Mouse (Mus musculus) neural tube, embryonic 11.5 days (tissue): Measurements from ENCODE around the gene Trappc10. TPM values are rescaled to one million over a fixed set of nuclear protein-coding genes. Genes with fewer than 3 reads are reported as not detected.

Experiments used
- ATAC-seq: fragments of 200-750 bp; cut with Nextera tagmentation; 2 replicates; pipeline ENCODE4 v1.8.0; 2017; ENCODE audit warnings: moderate number of reproducible peaks, mild to moderate bottlenecking, moderate TSS enrichment, moderate library complexity; ENCODE audit not compliant: insufficient read depth, low FRiP score, low TSS enrichment
- DNase-seq: peaks from one replicate; pipeline ENCODE4 v3.0.0-alpha.2; 2015; ENCODE audit warnings: low spot score
- H3K27ac ChIP-seq: fragments of 300-500 bp; sonication (generic); 2 replicates; pipeline ENCODE4 v1.5.1; 2014; ENCODE audit warnings: low read depth, mild to moderate bottlenecking, low read length
- H3K27me3 ChIP-seq: fragments of 300-500 bp; sonication (generic); 2 replicates; pipeline ENCODE4 v1.6.1; 2014; ENCODE audit warnings: mild to moderate bottlenecking, low read length, mixed read lengths; ENCODE audit not compliant: control insufficient read depth, insufficient read depth
- H3K36me3 ChIP-seq: fragments of 300-500 bp; sonication (generic); 2 replicates; pipeline ENCODE4 v1.6.1; 2014; ENCODE audit warnings: mild to moderate bottlenecking, low read length, moderate library complexity, mixed read lengths; ENCODE audit not compliant: control insufficient read depth, insufficient read depth
- H3K4me1 ChIP-seq: fragments of 300-500 bp; sonication (generic); 2 replicates; pipeline ENCODE4 v1.6.1; 2014; ENCODE audit warnings: low read length, mixed read lengths; ENCODE audit not compliant: control insufficient read depth, insufficient read depth
- H3K4me2 ChIP-seq: fragments of 300-500 bp; sonication (generic); 2 replicates; pipeline ENCODE4 v1.6.1; 2014; ENCODE audit warnings: low read depth, mild to moderate bottlenecking, moderate library complexity
- H3K4me3 ChIP-seq: fragments of 300-500 bp; sonication (generic); 2 replicates; pipeline ENCODE4 v1.5.1; 2014; ENCODE audit warnings: low read depth, low read length
- H3K9ac ChIP-seq: fragments of 300-500 bp; sonication (generic); 2 replicates; pipeline ENCODE4 v1.6.1; 2014; ENCODE audit warnings: mild to moderate bottlenecking, low read length
- H3K9me3 ChIP-seq: fragments of 300-500 bp; sonication (generic); 2 replicates; pipeline ENCODE4 v1.6.1; 2016; ENCODE audit warnings: low read length; ENCODE audit not compliant: control insufficient read depth
- WGBS: fragments of 180-500 bp; shearing (Covaris S2); extraction: QIAGEN DNeasy Blood & Tissue Kit; methylation state at CpG from one replicate; pipeline ENCODE4 v1.1.7; 2014; 5-methylcytosine and 5-hydroxymethylcytosine counted together
- polyA plus RNA-seq: library from polyadenylated mRNA; unstranded; fragments of >200 nt; fragmentation: Nextera tagmentation; extraction: Ambion mirVana; gene quantifications from 2 replicates; pipeline ENCODE4 v1.2.1, GENCODE M21; 2014

Trappc10 gene
- polyA plus RNA-seq, 1 experiment from 2014 or later = 16.1 TPM

- no peaks in the 10 kb centered on the region for H3K9me3 ChIP-seq
- H3K4me2 ChIP-seq = no peak overlapping the region
- H3K4me3 ChIP-seq = no peak overlapping the region
- H3K27ac ChIP-seq = no peak overlapping the region
- no peak overlapping the region for H3K9ac ChIP-seq
- DNase-seq (no peak), ATAC-seq (no peak)
- H3K36me3 ChIP-seq = peaks cover 3% of the 10 kb centered on the region
- no peaks in the 10 kb centered on the region for H3K4me1 ChIP-seq
- H3K27me3 ChIP-seq = no peaks in the 10 kb centered on the region
- WGBS = 93% methylated on average over 6 of the region's 6 CpGs
Measured at GRCm38 (mm10) chr10:78285409-78285808, 41.0 kb upstream of the Trappc10 start.

GRCm38 (mm10) chr10:78284812-78285211 is 40.4 kb upstream of the Trappc10 start:
- Histone ChIP-seq H3K36me3 (peaks cover 3% of the 10 kb centered on the region), H3K9ac (no peak overlapping the region), H3K27me3 (no peaks in the 10 kb centered on the region), H3K4me3 (no peak overlapping the region), H3K9me3 (no peaks in the 10 kb centered on the region), H3K4me1 (no peaks in the 10 kb centered on the region), H3K4me2 (no peak overlapping the region), H3K27ac (no peak overlapping the region)
- ATAC-seq (no peak), DNase-seq (no peak)
- WGBS = 93% methylated on average over 12 of the region's 12 CpGs

- Histone ChIP-seq H3K4me3 (no peak overlapping the region), H3K4me2 (no peak overlapping the region), H3K9me3 (no peaks in the 10 kb centered on the region), H3K27me3 (no peaks in the 10 kb centered on the region), H3K36me3 (peaks cover 3% of the 10 kb centered on the region), H3K4me1 (no peaks in the 10 kb centered on the region), H3K9ac (no peak overlapping the region), H3K27ac (no peak overlapping the region)
- 95% methylated on average over 4 of the region's 4 CpGs for WGBS
- DNase-seq = no peak
- no peak for ATAC-seq
Measured at GRCm38 (mm10) chr10:78282411-78282810, 38.0 kb upstream of the Trappc10 start.

GRCm38 (mm10) chr10:78280486-78280885 is 36.0 kb upstream of the Trappc10 start:
- no peaks in the 10 kb centered on the region for H3K9me3 ChIP-seq
- H3K27me3 ChIP-seq = no peaks in the 10 kb centered on the region
- DNase-seq (no peak), ATAC-seq (no peak)
- peaks cover 3% of the 10 kb centered on the region; the same call in 1 of the 2 replicates for H3K36me3 ChIP-seq
- H3K4me2 ChIP-seq = no peak overlapping the region
- 87% methylated on average over 9 of the region's 9 CpGs for WGBS
- no peak overlapping the region for H3K27ac ChIP-seq
- no peaks in the 10 kb centered on the region for H3K4me1 ChIP-seq
- H3K4me3 ChIP-seq = no peak overlapping the region
- no peak overlapping the region for H3K9ac ChIP-seq

GRCm38 (mm10) chr10:78279210-78279609 is 34.8 kb upstream of the Trappc10 start:
- ATAC-seq (peak; percentile 31; the same call in 1 of the 2 replicates), DNase-seq (peak; percentile 57)
- WGBS = 53% methylated on average over 8 of the region's 8 CpGs

GRCm38 (mm10) chr10:78277835-78278234 is 33.4 kb upstream of the Trappc10 start:
- Histone ChIP-seq H3K27me3 (no peaks in the 10 kb centered on the region), H3K4me3 (no peak overlapping the region), H3K4me1 (no peaks in the 10 kb centered on the region), H3K9me3 (no peaks in the 10 kb centered on the region), H3K36me3 (peaks cover 3% of the 10 kb centered on the region; the same call in 1 of the 2 replicates), H3K4me2 (no peak overlapping the region), H3K9ac (no peak overlapping the region), H3K27ac (no peak overlapping the region)
- 88% methylated on average over 3 of the region's 3 CpGs for WGBS
- no peak for DNase-seq
- no peak for ATAC-seq

More at GRCm38 (mm10) chr10:78279210-78279609, 34.8 kb upstream of the Trappc10 start:
- no peaks in the 10 kb centered on the region for H3K27me3 ChIP-seq
- H3K27ac ChIP-seq = no peak overlapping the region
- H3K4me1 ChIP-seq = no peaks in the 10 kb centered on the region
- peaks cover 3% of the 10 kb centered on the region; the same call in 1 of the 2 replicates for H3K36me3 ChIP-seq
- H3K9me3 ChIP-seq = no peaks in the 10 kb centered on the region
- H3K4me2 ChIP-seq = no peak overlapping the region
- H3K4me3 ChIP-seq = no peak overlapping the region
- no peak overlapping the region for H3K9ac ChIP-seq

- H3K4me2 ChIP-seq = no peak overlapping the region
- H3K9ac ChIP-seq = no peak overlapping the region
- no peaks in the 10 kb centered on the region for H3K27me3 ChIP-seq
- H3K27ac ChIP-seq = no peak overlapping the region
- ATAC-seq (no peak), DNase-seq (no peak)
- H3K4me3 ChIP-seq = no peak overlapping the region
- H3K36me3 ChIP-seq = no peaks in the 10 kb centered on the region
- WGBS = 95% methylated on average over 4 of the region's 4 CpGs
- no peaks in the 10 kb centered on the region for H3K4me1 ChIP-seq
- no peaks in the 10 kb centered on the region for H3K9me3 ChIP-seq
Measured at GRCm38 (mm10) chr10:78276242-78276641, 31.8 kb upstream of the Trappc10 start.

GRCm38 (mm10) chr10:78272932-78273331 is 28.5 kb upstream of the Trappc10 start:
- H3K27me3 ChIP-seq = no peaks in the 10 kb centered on the region
- DNase-seq = no peak
- H3K36me3 ChIP-seq = no peaks in the 10 kb centered on the region
- H3K9me3 ChIP-seq = no peaks in the 10 kb centered on the region
- ATAC-seq = no peak
- H3K4me3 ChIP-seq = no peak overlapping the region
- no peak overlapping the region for H3K27ac ChIP-seq
- H3K4me2 ChIP-seq = no peak overlapping the region
- H3K9ac ChIP-seq = no peak overlapping the region
- H3K4me1 ChIP-seq = no peaks in the 10 kb centered on the region
- 39% methylated on average over 8 of the region's 9 CpGs for WGBS

- H3K4me2 ChIP-seq = no peak overlapping the region
- no peak for ATAC-seq
- H3K36me3 ChIP-seq = no peaks in the 10 kb centered on the region
- DNase-seq = no peak
- no peak overlapping the region for H3K27ac ChIP-seq
- H3K27me3 ChIP-seq = no peaks in the 10 kb centered on the region
- WGBS = 75% methylated on average over 3 of the region's 3 CpGs
- H3K4me1 ChIP-seq = no peaks in the 10 kb centered on the region
- H3K9me3 ChIP-seq = no peaks in the 10 kb centered on the region
- H3K9ac ChIP-seq = no peak overlapping the region
- no peak overlapping the region for H3K4me3 ChIP-seq
Measured at GRCm38 (mm10) chr10:78265881-78266280, 21.4 kb upstream of the Trappc10 start.
